Mouse (Mus musculus) neural tube, embryonic 14.5 days (tissue): Measurements from ENCODE around the gene Gpr176. TPM values are rescaled to one million over a fixed set of nuclear protein-coding genes. Genes with fewer than 3 reads are reported as not detected.

ENCODE experiments used
- ATAC-seq: fragments of 200-750 bp; cut with Nextera tagmentation; 2 replicates; pipeline ENCODE4 v1.8.0; 2017; ENCODE audit warnings: low read depth, mild to moderate bottlenecking, moderate TSS enrichment, moderate library complexity
- H3K27ac ChIP-seq: fragments of 300-500 bp; sonication (generic); 2 replicates; pipeline ENCODE4 v1.5.1; 2014; ENCODE audit warnings: low read depth, mild to moderate bottlenecking, control low read depth, low read length, moderate library complexity, mixed read lengths
- H3K27me3 ChIP-seq: fragments of 300-500 bp; sonication (generic); 2 replicates; pipeline ENCODE4 v1.6.1; 2014; ENCODE audit warnings: low read length; ENCODE audit not compliant: control insufficient read depth, insufficient read depth
- H3K36me3 ChIP-seq: fragments of 300-500 bp; sonication (generic); 2 replicates; pipeline ENCODE4 v1.6.1; 2014; ENCODE audit warnings: low read length, mixed read lengths; ENCODE audit not compliant: control insufficient read depth, insufficient read depth
- H3K4me1 ChIP-seq: fragments of 300-500 bp; sonication (generic); 2 replicates; pipeline ENCODE4 v1.6.1; 2014; ENCODE audit warnings: low read length; ENCODE audit not compliant: control insufficient read depth, insufficient read depth
- H3K4me2 ChIP-seq: fragments of 300-500 bp; sonication (generic); 2 replicates; pipeline ENCODE4 v1.6.1; 2014; ENCODE audit warnings: mild to moderate bottlenecking, low read depth, low read length, control low read depth
- H3K4me3 ChIP-seq: fragments of 300-500 bp; sonication (generic); 2 replicates; pipeline ENCODE4 v1.5.1; 2014; ENCODE audit warnings: low read depth, low read length, control low read depth, mixed read lengths
- H3K9ac ChIP-seq: fragments of 300-500 bp; sonication (generic); replicated peaks from 2 replicates; pipeline ENCODE4 v1.6.1; 2014; ENCODE audit warnings: low read depth, mild to moderate bottlenecking, control low read depth, low read length, mixed read lengths
- H3K9me3 ChIP-seq: fragments of 300-500 bp; sonication (generic); 2 replicates; pipeline ENCODE4 v1.6.1; 2016; ENCODE audit warnings: low read length; ENCODE audit not compliant: control insufficient read depth
- WGBS: fragments of 180-500 bp; shearing (Covaris S2); extraction: QIAGEN DNeasy Blood & Tissue Kit; methylation state at CpG from one replicate; pipeline ENCODE4 v1.1.7; 2014; 5-methylcytosine and 5-hydroxymethylcytosine counted together
- polyA plus RNA-seq: library from polyadenylated mRNA; unstranded; fragments of >200 nt; fragmentation: Nextera tagmentation; extraction: Ambion mirVana; gene quantifications from 2 replicates; pipeline ENCODE4 v1.2.1, GENCODE M21; 2014

Gpr176 gene
- polyA plus RNA-seq, 1 experiment from 2014 or later, result 7.9 TPM

GRCm38 (mm10) chr2:118379756-118380155 lies 6.5 kb upstream of the Gpr176 start:
- Histone ChIP-seq H3K36me3 (no peaks in the 10 kb centered on the region), H3K4me1 (no peaks in the 10 kb centered on the region), H3K4me3 (no peak overlapping the region), H3K9ac (no peak overlapping the region), H3K27ac (no peak overlapping the region), H3K27me3 (no peaks in the 10 kb centered on the region), H3K9me3 (no peaks in the 10 kb centered on the region), H3K4me2 (no peak overlapping the region)
- ATAC-seq, result no peak
- 34% methylated on average over 1 of the region's 1 CpGs for WGBS

GRCm38 (mm10) chr2:118375931-118376330 lies 2.7 kb upstream of the Gpr176 start:
- 0 out of 2 replicates have a peak, but pooled peaks cover 5% of the 10 kb centered on the region for H3K4me1 ChIP-seq
- H3K4me3 ChIP-seq, result no peak overlapping the region
- 0 out of 2 replicates have a peak, but pooled peaks cover 3% of the 10 kb centered on the region for H3K27me3 ChIP-seq
- H3K36me3 ChIP-seq, result no peaks in the 10 kb centered on the region
- no peaks in the 10 kb centered on the region for H3K9me3 ChIP-seq
- no peak overlapping the region for H3K4me2 ChIP-seq
- H3K27ac ChIP-seq, result no peak overlapping the region
- no peak for ATAC-seq
- no peak overlapping the region for H3K9ac ChIP-seq

GRCm38 (mm10) chr2:118375522-118375921 lies 2.3 kb upstream of the Gpr176 start:
- H3K36me3 ChIP-seq, result no peaks in the 10 kb centered on the region
- no peak overlapping the region for H3K4me3 ChIP-seq
- no peak for ATAC-seq
- H3K9me3 ChIP-seq, result no peaks in the 10 kb centered on the region
- 0 out of 2 replicates have a peak, but pooled peaks cover 5% of the 10 kb centered on the region for H3K4me1 ChIP-seq
- H3K4me2 ChIP-seq, result no peak overlapping the region
- peaks cover 3% of the 10 kb centered on the region; the same call in 1 of the 2 replicates for H3K27me3 ChIP-seq
- H3K9ac ChIP-seq, result no peak overlapping the region
- WGBS, result 74% methylated on average over 1 of the region's 1 CpGs
- H3K27ac ChIP-seq, result no peak overlapping the region

- ATAC-seq, result peak; percentile 92
- Histone ChIP-seq H3K9me3 (no peaks in the 10 kb centered on the region), H3K9ac (peak overlapping the region; percentile 56), H3K27me3 (peaks cover 3% of the 10 kb centered on the region; the same call in 1 of the 2 replicates), H3K4me2 (peak overlapping the region; percentile 98), H3K4me3 (peak overlapping the region; percentile 48), H3K4me1 (0 out of 2 replicates have a peak, but pooled peaks cover 5% of the 10 kb centered on the region), H3K27ac (peak overlapping the region; percentile 77), H3K36me3 (no peaks in the 10 kb centered on the region)
- WGBS, result under 1% methylated on average over 40 of the region's 43 CpGs
Observed at GRCm38 (mm10) chr2:118373572-118374279, 507 bp upstream of the Gpr176 start.

- Histone ChIP-seq H3K27ac (no peak overlapping the region), H3K9me3 (no peaks in the 10 kb centered on the region), H3K9ac (peak overlapping the region; percentile 56), H3K4me2 (peak overlapping the region; percentile 98), H3K4me1 (0 out of 2 replicates have a peak, but pooled peaks cover 5% of the 10 kb centered on the region), H3K36me3 (no peaks in the 10 kb centered on the region), H3K4me3 (peak overlapping the region; percentile 48), H3K27me3 (peaks cover 3% of the 10 kb centered on the region; the same call in 1 of the 2 replicates)
- ATAC-seq, result no peak
- WGBS, result 9% methylated on average over 11 of the region's 11 CpGs
Observed at GRCm38 (mm10) chr2:118372561-118372900, 688 bp downstream of the Gpr176 start.

- 52% methylated on average over 1 of the region's 1 CpGs for WGBS
- Histone ChIP-seq H3K4me3 (no peak overlapping the region), H3K27me3 (peaks cover 3% of the 10 kb centered on the region; the same call in 1 of the 2 replicates), H3K4me2 (no peak overlapping the region), H3K9ac (no peak overlapping the region), H3K9me3 (no peaks in the 10 kb centered on the region), H3K4me1 (0 out of 2 replicates have a peak, but pooled peaks cover 5% of the 10 kb centered on the region), H3K36me3 (no peaks in the 10 kb centered on the region), H3K27ac (no peak overlapping the region)
- ATAC-seq, result no peak
Observed at GRCm38 (mm10) chr2:118371841-118372240, 1.4 kb downstream of the Gpr176 start.

- 65% methylated on average over 6 of the region's 6 CpGs for WGBS
- Histone ChIP-seq H3K27me3 (no peaks in the 10 kb centered on the region), H3K27ac (no peak overlapping the region), H3K9ac (no peak overlapping the region), H3K4me3 (no peak overlapping the region), H3K4me2 (no peak overlapping the region), H3K4me1 (no peaks in the 10 kb centered on the region), H3K36me3 (no peaks in the 10 kb centered on the region), H3K9me3 (no peaks in the 10 kb centered on the region)
- no peak for ATAC-seq
Observed at GRCm38 (mm10) chr2:118355138-118355719, 18.0 kb downstream of the Gpr176 start.

- no peak for ATAC-seq
Observed at GRCm38 (mm10) chr2:118353916-118354403, 19.3 kb downstream of the Gpr176 start.

GRCm38 (mm10) chr2:118353498-118353897 lies 19.7 kb downstream of the Gpr176 start:
- Histone ChIP-seq H3K36me3 (no peaks in the 10 kb centered on the region), H3K4me3 (no peak overlapping the region), H3K27ac (no peak overlapping the region), H3K9me3 (no peaks in the 10 kb centered on the region), H3K27me3 (no peaks in the 10 kb centered on the region), H3K9ac (no peak overlapping the region), H3K4me1 (no peaks in the 10 kb centered on the region), H3K4me2 (no peak overlapping the region)
- ATAC-seq, result no peak
- 39% methylated on average over 4 of the region's 4 CpGs for WGBS

More at GRCm38 (mm10) chr2:118353916-118354403, 19.3 kb downstream of the Gpr176 start:
- Histone ChIP-seq H3K4me3 (no peak overlapping the region), H3K4me1 (no peaks in the 10 kb centered on the region), H3K9ac (no peak overlapping the region), H3K9me3 (no peaks in the 10 kb centered on the region), H3K36me3 (no peaks in the 10 kb centered on the region), H3K4me2 (no peak overlapping the region), H3K27ac (no peak overlapping the region), H3K27me3 (no peaks in the 10 kb centered on the region)
- 64% methylated on average over 4 of the region's 4 CpGs for WGBS
